Mouse (Mus musculus) right cerebral cortex, postnatal 4 days (tissue): ENCODE measurements at regions not wholly inside any gene's neighbourhood (a gene's known extent, or its start where the extent isn't known, plus 50 kb on each side); places are given as distances from the start of the nearest gene placed in this dataset.
A peak's percentile ranks its signal among the peaks of the same experiment; 100 is the strongest.

Source experiments
- DNase-seq: peaks from one replicate; pipeline ENCODE4 v3.0.0-alpha.2; 2022

GRCm38 (mm10) chr7:93795210-93795609, 715.5 kb downstream of the Fam181b start:
- DNase-seq, result no peak

DNA sequence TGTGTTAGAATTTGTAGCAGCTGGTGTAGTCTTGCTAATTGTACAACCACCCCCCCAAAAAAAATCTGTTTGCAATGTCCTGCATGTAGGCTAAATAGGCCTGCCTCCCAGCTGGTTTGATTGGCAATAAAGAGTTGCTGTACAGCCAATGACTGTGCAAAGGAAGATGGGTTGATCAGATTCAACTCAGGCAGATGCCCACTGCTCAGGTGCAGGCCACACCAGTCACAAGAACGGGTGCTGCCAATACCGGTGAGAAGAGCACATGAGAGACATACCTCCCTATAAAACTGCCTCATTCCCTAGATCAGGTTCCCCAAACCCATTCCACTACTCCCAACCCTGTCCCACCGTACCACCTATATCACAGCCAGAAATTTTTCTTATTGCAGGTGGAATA, 756.0 kb downstream of the Fam181b start:
- DNase-seq, result no peak

DNA sequence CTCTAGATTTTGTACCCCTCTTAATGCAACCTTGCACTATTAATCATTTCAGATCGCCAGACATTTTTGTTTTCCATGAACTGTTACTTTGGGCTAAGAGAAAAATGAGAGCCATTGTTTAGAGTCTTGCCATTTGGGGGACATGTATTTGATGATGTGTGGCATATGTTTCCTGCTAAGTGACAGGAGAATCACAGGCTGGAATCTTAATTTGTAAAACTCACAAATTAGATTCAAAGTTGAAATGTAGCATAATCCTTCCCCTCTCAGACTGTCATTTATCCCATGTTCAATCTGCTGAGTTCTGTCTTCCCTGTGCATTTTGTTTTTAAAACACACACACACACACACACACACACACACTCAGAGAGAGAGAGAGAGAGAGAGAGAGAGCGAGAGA, 756.5 kb downstream of the Fam181b start:
- DNase-seq, result no peak

- no peak for DNase-seq
Observed at GRCm38 (mm10) chr7:93855025-93855424, 775.4 kb downstream of the Fam181b start.

GRCm38 (mm10) chr7:93893701-93894100, 814.0 kb downstream of the Fam181b start:
- DNase-seq, result no peak

DNA sequence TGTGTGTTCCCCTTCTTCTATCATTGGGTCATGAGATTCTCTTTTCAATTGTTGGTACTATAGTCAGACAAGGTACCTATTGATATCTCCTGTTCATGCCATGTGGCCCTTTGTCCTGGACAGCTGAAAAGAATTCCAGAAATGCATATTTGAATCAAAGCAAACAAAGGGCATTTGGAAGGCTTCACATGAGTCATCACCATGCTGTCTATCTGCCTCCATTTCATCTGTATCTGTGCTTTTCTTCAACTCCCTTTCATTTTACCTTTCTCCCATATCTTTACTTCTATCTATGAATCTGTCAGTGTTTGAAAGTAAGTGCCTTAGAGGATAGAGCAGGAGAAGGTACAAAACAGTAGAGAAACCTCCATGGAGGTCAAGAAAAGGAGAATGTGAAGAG, 817.3 kb downstream of the Fam181b start:
- DNase-seq, result no peak

- no peak for DNase-seq
Observed at GRCm38 (mm10) chr7:93902770-93903169, 823.1 kb downstream of the Fam181b start.

GRCm38 (mm10) chr7:93936925-93937324, 857.3 kb downstream of the Fam181b start:
- DNase-seq, result no peak

GRCm38 (mm10) chr7:93982103-93982502, 902.4 kb downstream of the Fam181b start:
- DNase-seq, result no peak

GRCm38 (mm10) chr7:94002780-94003179, 923.1 kb downstream of the Fam181b start:
- no peak for DNase-seq

- peak; percentile 29 for DNase-seq
Observed at GRCm38 (mm10) chr7:94042466-94043030, 962.9 kb downstream of the Fam181b start.

DNA sequence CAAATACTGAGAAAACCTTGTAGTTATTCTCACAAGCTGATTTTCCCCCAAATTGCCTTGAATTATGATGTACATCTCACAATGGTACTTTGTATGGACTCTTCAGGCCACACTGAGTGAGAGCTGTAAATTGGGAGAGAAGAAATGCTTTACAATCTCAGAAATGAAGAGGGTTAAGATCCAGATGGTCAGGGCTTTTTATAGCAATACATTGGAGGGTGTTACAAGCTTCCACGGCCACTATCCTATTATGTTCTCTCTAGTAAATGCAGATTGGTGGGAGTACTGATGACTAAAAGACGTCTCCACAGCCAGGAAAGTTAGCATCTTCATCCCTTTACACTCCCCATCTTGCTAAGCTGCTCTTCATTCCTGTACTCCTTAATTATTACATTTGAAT, 965.8 kb downstream of the Fam181b start:
- DNase-seq, result no peak

DNA sequence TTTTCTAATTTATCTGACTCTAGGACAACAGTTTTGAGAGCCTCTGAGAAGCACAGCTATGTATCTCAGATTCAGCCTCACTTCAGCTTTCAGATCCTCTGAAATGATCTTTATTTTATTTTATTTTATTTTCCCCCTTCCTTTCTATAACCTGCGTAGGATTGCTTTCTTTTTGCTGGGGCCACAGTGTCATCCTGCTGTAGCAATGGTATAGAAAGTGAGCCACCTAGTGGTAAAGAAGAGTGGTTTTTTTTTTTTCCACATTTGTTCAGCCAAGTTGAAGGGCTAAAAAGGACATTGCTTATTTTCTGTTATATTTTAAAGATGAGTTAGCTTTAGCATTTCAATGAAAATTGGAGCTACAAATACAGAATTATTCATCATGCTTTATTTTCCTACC, 966.4 kb downstream of the Fam181b start:
- DNase-seq, result no peak

DNA sequence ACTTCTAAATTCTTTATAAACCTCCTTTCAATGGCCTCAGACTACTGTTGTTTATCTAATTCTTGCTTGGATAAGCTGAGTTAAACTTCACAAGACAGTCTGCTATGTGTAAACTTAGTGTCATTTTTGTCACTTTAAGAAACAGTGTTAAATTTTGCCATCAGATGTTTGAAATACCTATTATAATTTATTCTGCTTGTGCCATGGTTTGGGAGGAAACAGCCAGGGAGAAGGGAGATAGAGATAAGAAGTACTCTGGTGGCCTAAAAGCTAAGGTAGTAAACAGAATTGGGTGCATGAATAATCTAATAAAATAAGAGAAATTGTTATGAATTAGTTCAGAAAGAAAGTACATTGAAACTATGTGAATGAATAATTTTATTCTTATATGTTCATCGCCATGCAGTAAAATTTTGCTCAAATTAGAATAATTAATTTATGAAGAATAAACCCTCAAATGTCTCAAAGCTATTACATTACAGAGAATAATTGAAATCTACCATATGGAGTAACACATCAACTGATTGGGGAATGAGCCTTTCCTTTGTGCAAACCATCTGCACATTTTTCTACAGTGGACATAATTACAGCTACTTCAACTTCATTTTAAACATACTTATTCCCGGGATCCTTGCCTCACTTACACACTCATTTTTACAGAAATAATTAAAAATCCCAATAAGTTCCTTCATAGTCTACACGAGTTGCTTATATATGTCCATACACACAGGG, 982.3 kb downstream of the Fam181b start:
- DNase-seq, result no peak
